Mouse (Mus musculus): ENCODE measurements around the gene Hmcn1.

Hmcn1 gene

DNA sequence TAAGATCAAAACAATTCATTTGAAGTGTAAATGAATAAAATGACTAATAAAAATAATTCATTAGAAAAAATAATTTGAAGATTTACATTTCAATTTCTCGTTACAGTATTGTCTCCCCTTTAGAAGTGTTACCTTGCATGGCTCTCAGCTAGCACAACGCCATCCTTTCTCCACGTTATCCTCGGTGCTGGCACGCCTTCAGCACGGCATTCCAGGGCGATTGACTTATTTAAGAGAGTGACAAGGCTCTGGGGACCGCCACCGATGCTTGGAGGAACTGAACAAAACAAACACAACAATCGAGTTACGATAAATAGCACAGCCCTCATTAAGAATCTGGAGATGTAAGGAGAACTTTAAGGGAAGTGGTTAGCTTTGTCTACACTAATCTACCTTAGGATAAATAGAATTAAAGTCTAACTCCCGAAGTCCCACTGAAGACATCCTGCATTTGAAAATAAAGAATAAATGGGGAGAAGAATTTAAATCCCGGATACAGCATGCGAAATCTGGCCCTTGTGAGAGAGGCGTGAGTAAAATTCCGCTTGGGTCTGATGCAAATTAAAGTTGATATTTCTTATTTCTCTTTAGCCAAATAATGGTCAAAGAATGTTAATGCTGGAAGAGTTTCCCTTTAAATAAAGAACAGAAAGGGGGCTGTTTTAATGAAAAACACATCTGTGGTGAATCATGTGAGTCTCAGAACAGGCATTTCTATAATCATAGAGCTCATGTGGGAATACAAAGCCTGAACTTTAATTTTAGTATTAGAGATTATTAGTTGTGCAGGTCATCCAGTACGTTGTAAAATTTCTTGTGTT is 362.0 kb downstream of the Hmcn1 start:
- no peak for DNase-seq

DNA sequence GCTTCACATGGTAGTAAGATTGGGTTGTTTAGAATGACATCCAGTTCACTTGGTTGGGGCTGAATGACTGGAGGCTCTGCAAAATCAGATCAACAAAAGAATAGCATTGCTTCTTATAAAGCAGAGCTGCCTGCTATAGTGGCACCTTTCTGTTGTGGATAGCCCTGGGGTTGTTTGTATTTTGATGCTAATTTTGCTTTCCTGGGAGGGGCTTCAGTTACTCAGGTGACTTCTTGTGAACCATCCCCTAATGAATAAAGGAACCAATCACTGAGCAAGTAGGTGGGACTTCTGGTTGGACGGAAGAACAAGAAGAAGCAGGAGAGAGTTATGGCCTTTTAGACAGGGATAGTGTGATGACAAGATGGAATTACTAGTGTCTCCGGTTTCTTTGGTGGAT is 370.0 kb downstream of the Hmcn1 start:
- DNase-seq: no peak

DNA sequence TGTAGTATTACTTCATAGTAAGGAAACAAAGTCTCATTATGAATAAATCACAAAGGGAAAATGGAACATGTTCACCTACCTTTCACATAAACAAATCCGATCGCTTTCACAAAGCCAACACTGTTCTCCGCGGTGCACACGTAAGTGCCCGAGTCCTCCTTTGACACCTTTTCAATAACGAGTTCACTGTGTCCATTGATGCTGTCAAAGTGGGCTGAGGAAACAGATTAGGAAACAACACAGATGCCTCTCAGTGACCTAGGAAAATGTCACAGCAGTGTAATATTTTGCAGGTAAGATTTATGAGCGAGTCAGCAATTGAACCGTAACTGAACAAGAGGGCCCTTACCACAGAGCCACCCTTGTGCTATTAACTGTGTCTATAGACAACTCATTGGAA is 382.7 kb downstream of the Hmcn1 start:
- DNase-seq: no peak

DNA sequence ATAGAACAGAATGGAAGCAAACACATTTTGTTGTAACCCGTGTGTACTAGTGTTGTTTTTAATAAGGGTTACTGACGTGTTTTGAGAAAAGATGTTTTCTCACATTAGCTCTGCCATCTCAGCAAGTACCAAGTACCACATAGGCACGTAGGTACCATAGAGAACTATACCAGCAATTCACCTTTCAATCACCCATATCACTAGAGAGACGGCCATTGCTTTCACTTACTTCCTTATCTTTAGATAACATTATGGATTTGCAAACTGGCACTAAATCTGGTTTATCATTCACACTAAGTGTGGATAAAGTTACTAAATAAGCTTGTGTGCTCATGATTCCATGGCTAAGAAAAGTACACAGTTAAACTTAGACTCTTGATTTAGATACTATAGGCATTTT is 387.1 kb downstream of the Hmcn1 start:
- no peak for DNase-seq

DNA sequence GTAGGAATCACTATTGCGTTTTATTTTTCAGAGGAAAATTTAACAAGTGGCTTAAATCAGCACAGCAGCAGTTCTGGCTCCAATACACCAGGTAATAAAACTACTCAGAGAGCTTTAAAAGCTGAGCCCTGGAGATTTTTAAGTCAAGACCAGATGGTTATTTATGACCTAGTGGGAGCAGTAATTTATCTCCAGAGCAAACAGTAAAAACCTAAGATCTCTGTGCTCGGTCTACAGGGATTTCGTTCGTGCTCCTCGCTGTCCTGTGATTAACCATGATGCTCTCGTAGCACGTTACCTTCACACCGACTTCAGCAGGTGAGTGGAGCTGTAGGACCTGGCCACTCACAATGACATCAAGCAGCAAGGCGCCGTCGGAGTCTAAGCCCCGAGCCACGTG is 399.6 kb downstream of the Hmcn1 start:
- DNase-seq: no peak

DNA sequence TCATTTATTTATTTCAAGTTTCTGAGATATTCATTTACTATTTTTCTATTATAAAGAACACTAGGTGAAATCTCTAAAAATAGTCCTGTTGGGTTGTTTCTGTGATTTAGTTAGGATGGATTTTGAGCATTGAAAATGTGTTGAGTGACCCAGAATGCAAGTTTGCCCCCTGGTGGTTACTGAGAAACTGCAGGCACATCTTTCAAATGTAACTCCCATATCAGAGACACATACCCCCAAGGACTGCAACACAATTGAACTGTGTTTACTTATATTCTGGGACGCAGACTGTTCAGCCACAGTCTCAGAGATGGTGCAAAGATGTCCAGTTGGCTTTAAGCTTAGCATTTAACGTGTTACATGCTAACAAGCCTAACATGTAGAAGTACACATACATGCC is 402.0 kb downstream of the Hmcn1 start:
- DNase-seq: peak; percentile 57 to 72

DNA sequence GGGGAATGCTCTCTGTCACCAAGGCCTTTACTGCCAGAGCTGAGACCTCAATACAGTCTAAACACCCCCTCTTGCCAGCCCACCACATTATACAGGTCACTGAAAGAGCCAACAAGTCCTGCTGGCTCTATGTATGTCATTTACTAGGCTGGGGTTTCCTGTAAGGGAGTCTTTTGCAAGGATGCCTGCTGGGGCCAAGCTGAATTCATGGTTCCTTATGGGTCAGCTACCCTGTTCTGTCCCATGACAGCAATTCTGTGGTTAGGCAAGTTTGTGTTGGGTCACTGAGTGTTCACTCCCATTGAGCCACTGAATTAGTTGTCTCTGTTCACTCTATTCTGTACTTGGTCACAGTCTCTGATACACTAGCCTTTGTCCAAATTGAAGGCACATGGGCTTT is 405.8 kb downstream of the Hmcn1 start:
- DNase-seq: no peak

DNA sequence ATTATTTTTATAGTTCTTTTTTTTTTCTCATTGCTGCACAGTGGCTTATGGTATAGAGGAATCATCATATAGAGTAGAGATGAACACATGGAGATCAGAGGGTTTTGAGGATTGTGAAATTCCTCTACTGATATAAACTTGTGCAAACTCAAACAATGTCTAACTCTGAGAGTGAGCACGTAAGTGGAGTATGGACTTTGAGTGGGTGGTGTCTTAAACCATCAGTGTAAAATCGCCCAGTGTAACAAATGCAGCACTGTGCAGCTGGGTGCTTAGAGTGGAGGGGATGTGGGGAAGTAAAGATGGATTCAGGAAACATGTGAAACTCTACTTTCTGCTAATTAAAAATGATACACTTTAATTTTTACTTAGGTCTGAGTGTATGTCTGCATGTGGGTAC is 408.8 kb downstream of the Hmcn1 start:
- no peak for DNase-seq

DNA sequence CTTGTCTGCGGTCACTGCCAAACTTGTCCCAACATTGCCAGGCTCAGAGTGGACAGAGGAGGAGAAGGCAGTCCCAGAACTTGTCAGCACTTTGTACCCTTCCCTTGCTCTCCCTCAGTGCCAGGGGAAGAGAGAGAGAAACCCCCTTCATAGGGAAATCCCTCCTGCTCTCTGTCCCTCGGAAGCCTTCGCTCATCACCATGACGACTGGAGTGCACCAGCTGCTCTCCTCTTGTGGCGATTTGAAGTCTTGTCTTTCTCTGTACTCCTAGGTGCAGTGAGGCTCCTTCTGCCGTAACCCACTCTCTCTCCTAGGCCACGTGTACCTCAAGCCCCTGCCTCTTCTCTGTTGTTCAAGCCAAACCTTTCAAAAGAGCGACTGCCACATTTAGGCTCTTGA is 409.5 kb downstream of the Hmcn1 start:
- no peak for DNase-seq

DNA sequence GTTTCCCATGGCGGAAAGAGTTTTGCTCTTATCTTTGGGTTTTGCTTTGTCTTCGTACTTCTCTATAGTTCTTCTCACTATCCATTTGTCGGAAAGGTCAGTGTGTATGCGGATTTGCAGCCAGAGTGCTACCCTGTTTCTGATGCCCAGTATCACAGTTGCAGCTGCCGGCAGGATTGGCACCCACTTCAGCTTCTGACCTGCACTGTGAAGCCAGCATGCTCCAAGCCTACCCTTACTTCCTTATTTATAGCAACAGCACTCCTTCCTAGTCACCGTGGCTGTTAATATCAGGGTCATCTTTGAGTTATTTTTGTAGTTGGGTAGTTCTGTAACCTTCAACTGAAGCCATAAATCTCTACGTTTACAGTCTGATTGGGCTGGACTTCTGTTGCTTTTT is 412.7 kb downstream of the Hmcn1 start:
- DNase-seq: no peak

DNA sequence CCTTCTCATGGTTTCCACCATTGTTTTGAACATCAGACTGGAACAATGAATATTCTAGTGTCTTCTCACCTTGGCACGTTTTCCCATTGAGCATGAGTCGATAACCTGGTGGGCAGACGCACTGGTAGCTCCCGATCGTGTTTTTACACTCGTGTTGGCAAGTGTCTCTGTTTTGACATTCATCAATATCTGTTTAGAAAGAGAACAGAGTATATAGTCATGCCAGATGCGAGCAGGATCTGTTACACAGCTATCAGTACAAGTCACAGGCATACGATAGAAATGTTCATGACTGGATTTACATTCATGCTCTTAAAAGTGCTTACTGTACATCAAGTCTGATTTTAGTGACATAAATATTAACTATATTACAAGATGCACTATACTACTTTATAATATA is 419.8 kb downstream of the Hmcn1 start:
- DNase-seq: no peak

DNA sequence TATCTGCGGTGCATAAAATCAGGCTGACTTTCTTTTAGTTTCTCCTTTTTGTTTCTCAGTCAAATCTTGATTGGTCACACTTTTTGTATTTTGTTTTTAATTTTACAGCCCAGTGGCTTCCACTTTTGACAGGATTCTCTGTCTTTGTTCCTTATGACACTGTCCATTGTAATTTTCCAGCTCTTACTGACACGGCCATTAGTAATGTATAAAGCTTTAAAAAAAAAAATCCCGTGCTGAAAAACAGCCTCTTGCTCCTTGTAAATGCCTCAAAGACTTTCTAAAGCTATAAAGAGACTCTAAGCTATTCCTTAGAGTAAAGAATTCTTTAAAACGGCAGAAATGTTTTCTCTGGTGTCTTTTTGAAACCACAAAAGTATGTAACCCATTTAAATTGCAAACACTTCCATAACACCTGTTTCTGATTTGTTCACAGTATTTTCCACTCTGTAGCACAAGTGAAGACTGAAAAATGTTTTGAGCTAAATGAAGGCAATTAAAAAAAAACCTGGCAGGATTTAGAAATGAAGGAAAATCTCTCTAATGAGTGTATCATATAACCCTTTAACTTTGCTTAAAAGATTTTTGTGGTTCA is 422.6 kb downstream of the Hmcn1 start:
- no peak for DNase-seq

DNA sequence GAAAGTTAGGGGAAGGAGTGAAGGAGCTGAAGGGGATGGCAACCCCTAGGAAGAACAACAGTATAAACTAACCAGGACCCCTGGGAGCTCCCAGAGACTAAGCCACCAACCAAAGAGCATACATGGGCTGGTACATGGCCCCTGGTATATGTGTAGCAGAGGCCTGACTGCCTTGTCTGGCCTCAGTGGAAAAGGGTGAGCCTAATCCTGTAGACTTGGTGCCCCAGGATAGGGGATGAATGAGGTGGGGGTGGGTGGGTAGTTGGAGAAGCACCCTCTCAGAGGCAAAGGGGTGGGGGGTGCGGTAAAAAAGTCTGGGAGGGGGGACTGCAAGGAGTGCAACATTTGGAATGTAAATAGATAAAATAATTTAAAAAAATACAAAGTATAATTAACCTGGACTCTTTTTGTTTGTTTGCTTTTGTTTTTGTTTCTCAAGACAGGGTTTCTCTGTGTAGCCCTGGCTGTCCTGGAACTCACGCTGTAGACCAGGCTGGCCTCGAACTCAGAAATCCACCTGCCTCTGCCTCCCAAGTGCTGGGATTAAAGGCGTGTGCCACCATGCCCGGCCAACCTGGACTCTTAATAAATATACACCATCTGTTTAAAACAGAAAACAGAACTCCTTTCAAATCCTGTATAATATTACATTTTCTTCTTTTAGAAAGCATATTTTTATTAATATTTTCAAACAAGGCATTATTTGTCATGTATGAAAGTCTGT is 423.3 kb downstream of the Hmcn1 start:
- no peak for DNase-seq

DNA sequence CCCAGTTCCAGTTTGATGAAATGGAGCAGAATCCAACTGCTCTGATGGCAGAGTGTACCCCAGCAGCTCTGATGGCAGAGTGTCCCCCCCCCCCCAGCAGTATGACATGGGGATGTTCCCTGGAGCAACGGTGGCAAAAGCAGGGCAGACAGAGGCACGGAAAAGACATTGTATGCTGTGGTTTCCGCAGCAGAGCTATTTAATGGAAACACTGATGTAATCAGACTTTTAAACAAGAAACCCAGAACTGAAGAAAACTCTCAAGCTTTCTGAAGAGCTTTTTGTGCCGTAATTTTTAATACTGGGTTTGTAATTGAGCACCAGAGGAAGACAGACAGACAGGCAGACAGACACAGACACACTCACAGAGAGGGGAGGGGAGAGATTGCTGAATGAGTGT is 426.9 kb downstream of the Hmcn1 start:
- DNase-seq: no peak

DNA sequence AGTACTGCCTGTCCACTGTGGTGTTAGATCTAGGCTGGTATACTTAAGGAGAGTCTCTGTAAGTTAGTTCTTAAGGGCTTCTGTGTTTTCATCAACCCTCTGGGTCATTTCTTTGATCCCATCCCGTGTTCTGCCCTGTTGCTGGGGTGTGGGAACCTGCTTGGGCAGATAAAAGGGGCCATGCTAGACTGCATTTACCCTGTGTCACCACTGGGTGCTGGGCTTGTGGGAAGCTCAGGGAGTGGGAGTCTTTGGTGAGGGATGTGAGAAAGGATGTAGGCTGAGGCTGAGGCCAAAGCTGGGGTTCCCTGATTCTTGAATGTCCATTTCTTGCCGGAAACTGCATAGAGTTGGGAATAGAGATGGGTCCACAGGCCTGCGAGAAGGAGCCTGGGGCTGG is 436.6 kb downstream of the Hmcn1 start:
- no peak for DNase-seq

DNA sequence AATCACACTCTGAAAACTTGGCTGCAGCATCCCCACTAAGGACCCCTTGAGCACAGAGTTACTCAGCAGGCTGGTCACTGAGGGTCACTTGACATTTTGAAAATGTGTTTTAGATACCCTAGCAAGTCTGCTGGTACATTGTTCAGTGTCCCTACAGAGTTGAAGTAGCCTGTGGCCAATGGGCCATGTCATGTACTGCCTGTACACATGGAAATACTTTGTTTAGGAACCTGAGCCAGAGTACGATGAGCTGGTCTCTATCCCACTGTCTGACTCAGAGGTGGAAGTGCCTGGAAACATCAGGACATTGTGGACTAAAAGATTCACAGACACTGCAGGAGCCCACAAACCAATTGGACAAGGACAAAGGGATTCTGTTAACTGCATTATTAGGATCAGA is 441.8 kb downstream of the Hmcn1 start:
- no peak for DNase-seq

DNA sequence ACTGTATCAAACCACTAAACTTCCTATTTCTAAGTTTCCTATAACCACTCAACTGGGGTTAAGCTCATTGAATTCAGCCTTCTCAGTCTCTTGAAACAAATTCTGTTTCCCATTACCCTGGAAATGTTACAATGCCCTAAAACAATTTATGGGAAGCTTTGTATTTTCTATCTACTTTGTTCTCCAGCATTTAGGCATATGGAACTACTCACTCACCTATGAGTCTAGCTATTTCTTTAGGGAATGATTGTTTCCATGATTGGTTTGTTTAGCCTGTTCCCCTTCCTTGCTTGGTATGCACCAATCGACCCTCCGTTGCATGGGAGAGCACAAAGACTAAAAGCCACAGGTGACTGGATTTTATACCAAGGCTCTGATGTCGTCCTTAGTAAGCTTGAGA is 446.8 kb downstream of the Hmcn1 start:
- DNase-seq: no peak

DNA sequence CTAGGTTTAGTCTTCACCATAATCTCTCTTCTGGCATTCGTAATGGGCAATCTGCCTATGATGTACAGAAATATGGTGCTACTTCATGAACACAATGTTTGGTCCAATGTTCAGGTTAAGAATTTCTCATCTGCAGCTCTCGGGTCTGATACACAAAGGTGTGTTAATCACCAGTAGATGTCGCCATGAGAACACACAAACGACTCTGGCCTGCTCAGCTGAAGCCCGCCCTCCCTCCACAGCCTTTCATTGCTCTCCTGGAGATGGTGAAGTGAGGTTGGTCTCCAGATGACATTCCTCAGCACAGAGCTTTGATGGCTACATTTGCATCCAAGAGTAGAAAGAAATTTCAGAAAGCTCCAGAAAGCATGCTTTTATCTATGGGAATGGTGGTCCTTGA is 453.0 kb downstream of the Hmcn1 start:
- DNase-seq: peak; percentile 23 to 63

DNA sequence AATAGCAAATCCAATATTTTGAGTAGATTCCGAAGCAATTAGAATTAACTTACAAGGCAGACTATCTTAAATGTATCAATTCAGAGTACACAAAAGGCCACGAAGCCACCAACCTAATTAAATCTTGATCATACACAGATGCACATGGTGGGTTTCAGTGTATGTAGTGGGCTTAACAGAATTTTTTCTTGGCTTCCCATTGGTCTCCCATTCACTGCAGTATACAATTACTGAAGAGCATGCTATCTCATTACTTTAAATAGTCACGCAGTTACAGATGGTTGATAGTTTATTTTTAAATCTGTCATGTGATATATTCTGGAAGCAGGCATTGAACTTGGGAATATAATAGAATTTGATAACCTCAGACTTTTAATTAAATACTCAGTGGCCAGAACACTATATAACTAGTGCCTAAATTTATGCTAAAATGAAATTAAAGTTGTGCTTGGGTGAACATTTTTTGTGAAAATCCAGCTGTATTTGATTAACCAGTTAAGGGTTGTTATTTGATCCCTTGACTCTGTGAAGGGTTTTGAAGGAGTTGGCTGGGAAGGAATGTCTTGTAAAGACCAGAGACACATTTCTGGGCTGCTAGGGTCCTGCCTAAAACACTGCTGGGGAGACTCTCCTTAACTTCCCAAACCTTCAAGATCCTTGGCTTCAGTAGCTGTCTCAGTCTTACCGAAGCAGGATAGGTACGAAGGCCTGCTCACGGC is 455.7 kb downstream of the Hmcn1 start:
- no peak for DNase-seq

DNA sequence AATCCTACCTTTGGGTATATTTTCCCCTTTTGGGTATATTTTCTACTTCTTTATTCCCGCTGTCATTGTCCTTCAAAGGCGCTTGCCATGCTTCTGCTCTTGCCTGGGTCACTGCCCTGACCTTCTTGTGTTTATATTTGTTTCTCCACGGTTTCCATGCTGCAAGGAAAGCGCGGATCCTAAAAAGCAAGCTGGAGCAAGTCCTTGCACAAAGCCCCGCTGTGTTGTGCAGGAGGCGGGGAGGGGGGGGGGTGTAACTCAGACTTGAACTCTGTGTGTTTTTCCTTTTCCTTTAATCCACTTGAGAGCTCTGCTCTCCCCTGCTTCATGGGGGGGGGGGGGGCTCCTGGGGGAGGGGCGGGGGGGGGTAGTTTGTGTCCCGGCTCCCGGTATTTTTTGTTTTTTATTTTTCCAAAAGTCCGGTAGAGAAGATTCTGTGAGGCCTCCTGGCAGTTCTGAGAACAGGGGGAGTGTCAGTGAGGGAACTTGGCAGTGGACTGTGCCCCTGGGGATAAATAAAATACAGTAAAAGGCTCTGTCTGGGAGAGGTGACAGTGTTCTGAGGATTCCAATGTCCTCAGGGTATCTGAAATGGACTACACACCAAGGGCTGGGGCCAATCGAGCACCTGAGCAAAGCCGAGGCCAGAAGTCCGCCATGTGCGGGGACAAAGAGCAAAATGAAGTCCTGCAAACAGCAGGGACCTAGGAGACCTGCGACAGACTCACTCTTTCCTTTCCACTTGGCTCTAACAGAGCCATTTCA is 457.3 kb downstream of the Hmcn1 start:
- DNase-seq: peak; percentile 12 to 14

DNA sequence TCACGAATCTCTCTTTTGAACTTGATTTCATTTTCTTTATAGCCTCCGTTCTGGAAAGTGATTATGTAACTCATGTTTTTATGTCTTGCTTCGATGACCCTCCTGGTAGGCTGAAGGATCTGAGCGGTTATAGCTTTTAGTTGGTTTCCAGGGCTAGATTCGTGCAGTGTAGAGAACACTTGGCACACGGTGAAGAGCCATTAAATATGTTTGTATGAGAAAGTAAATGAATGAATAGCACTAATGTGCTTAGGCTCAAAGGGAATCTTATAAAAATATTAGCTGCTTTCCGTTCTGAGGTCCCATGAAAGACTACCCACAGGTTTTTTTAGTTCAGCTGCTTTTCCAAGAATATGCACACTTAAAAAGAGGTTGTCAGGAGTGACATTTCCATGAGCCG is 458.6 kb downstream of the Hmcn1 start:
- DNase-seq: no peak

DNA sequence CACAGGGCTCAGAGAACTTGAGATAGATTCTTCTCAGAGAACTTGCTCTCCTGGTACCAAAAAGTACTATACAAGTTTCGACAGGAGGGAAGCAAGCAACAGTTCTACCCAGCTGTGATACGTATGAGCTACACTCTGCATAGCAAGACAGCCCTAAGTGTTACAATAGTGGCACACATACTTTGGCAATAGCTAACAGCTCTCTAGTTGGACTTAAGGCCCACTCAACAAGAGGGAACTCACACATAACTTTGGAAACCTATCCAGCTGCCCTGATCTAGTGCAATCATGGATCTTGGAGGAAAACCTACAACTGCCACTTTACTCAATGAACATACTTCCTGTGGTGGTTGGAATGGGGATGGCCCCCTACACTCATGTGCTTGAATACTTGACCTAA is 480.2 kb downstream of the Hmcn1 start:
- no peak for DNase-seq

Measured in cerebellum, postnatal 25 days (tissue).